Mouse (Mus musculus) myocyte (in vitro differentiated cells): ENCODE data around the gene Gng2. TPM values are rescaled to one million over a fixed set of nuclear protein-coding genes. Genes with fewer than 3 reads are reported as not detected.
A peak's percentile ranks its signal among the peaks of the same experiment; 100 is the strongest.

Source experiments
- H3K27me3 ChIP-seq: one replicate; pipeline ENCODE4 v1.6.1; 2011; ENCODE audit not compliant: control insufficient read depth, insufficient read depth, insufficient read length
- H3K36me3 ChIP-seq: one replicate; pipeline ENCODE4 v1.6.1; 2011; ENCODE audit not compliant: control insufficient read depth, insufficient read depth
- H3K4me2 ChIP-seq: one replicate; pipeline ENCODE4 v1.6.1; 2011; ENCODE audit warnings: low read depth, control low read depth
- H3K4me3 ChIP-seq: one replicate; pipeline ENCODE4 v1.5.1; 2011; ENCODE audit warnings: mild to moderate bottlenecking, control low read depth, moderate library complexity
- H3K79me2 ChIP-seq: one replicate; pipeline ENCODE4 v1.6.1; 2011; ENCODE audit not compliant: control insufficient read depth, insufficient read depth
- H3ac ChIP-seq: one replicate; pipeline ENCODE4 v1.6.1; 2011; ENCODE audit not compliant: control insufficient read depth, insufficient read length
- CEBPB ChIP-seq: IDR thresholded peaks from 2 replicates; pipeline ENCODE4 v1.6.1; 2011; ENCODE audit warnings: mild to moderate bottlenecking, moderate library complexity; ENCODE audit not compliant: poor library complexity, insufficient read depth, severe bottlenecking
- E2F4 ChIP-seq: IDR thresholded peaks from one replicate; pipeline ENCODE4 v1.6.1; 2011; ENCODE audit warnings: mild to moderate bottlenecking, control low read depth, moderate library complexity; ENCODE audit not compliant: insufficient read depth
- MAX ChIP-seq: IDR thresholded peaks from one replicate; pipeline ENCODE4 v1.6.1; 2011; ENCODE audit warnings: low read depth, mild to moderate bottlenecking, control low read depth
- MYOD1 ChIP-seq, 3 experiments: IDR thresholded peaks; one replicate each; pipeline ENCODE4 v1.6.1; 2011; ENCODE audit warnings: control low read depth in 2 of 3, low read depth in 2 of 3, mild to moderate bottlenecking in 2 of 3, moderate library complexity in 1 of 3; ENCODE audit not compliant: insufficient read length in 2 of 3, control insufficient read depth in 1 of 3
- MYOG ChIP-seq, 3 experiments: IDR thresholded peaks; one replicate each; pipeline ENCODE4 v1.6.1; 2011; ENCODE audit warnings: control low read depth in 2 of 3, low read depth in 2 of 3, mild to moderate bottlenecking in 2 of 3; ENCODE audit not compliant: insufficient read length in 2 of 3, control insufficient read depth in 1 of 3, insufficient read depth in 1 of 3
- POLR2A ChIP-seq: IDR thresholded peaks from one replicate; pipeline ENCODE4 v1.6.1; 2011; ENCODE audit warnings: low read depth, mild to moderate bottlenecking, control low read depth, moderate library complexity; ENCODE audit not compliant: insufficient read length
- POLR2AphosphoS2 ChIP-seq: IDR thresholded peaks from one replicate; pipeline ENCODE4 v1.6.1; 2011; ENCODE audit warnings: low read depth, control low read depth; ENCODE audit not compliant: insufficient read length
- REST ChIP-seq: IDR thresholded peaks from one replicate; pipeline ENCODE4 v1.6.1; 2011; ENCODE audit warnings: mild to moderate bottlenecking, control low read depth, moderate library complexity; ENCODE audit not compliant: insufficient read depth, insufficient read length
- SRF ChIP-seq: IDR thresholded peaks from one replicate; pipeline ENCODE4 v1.6.1; 2011; ENCODE audit warnings: low read depth; ENCODE audit not compliant: control insufficient read depth, insufficient read length
- TCF12 ChIP-seq: IDR thresholded peaks from one replicate; pipeline ENCODE4 v1.6.1; 2011; ENCODE audit warnings: mild to moderate bottlenecking, control low read depth; ENCODE audit not compliant: poor library complexity, insufficient read depth, severe bottlenecking
- TCF3 ChIP-seq: IDR thresholded peaks from one replicate; pipeline ENCODE4 v1.6.1; 2011; ENCODE audit warnings: low read depth, control low read depth; ENCODE audit not compliant: insufficient read length
- USF1 ChIP-seq: IDR thresholded peaks from one replicate; pipeline ENCODE4 v1.6.1; 2011; ENCODE audit warnings: low read depth, mild to moderate bottlenecking, control low read depth, moderate library complexity
- polyA plus RNA-seq: library from polyadenylated mRNA; unstranded; fragments of >200 nt; fragmentation: generic; extraction: Trizol; gene quantifications from one replicate; pipeline ENCODE4 v1.2.1, GENCODE M21; 2012; ENCODE audit warnings: missing spikeins

The Gng2 gene
- 5.0 TPM for polyA plus RNA-seq

GRCm38 (mm10) chr14:19977271-19978024, at the start of gene Gng2:
Gene Gng2 (minus strand): TSS chr14:19977627.
- Histone ChIP-seq H3ac (no peak within 1 kb of the TSS), H3K4me3 (peak within 1 kb of the TSS; percentile 10), H3K79me2 (no peaks in the 10 kb centered on the region), H3K27me3 (no peaks in the 10 kb centered on the region), H3K36me3 (no peaks in the 10 kb centered on the region), H3K4me2 (peak within 1 kb of the TSS; percentile 80)
- TF ChIP-seq CEBPB, result no peak
- TF ChIP-seq MYOD1 (IDR thresholded peaks at IDR 0.05; ENCODE audit: control insufficient read depth in 1 of 3, insufficient read length in 2 of 3, low read depth in 2 of 3), result no peak
- no peak for TF ChIP-seq POLR2AphosphoS2
- no peak for TF ChIP-seq TCF3
- no peak for TF ChIP-seq MAX
- TF ChIP-seq SRF, result no peak
- no peak for TF ChIP-seq TCF12
- TF ChIP-seq POLR2A, result no peak
- TF ChIP-seq USF1, result no peak
- TF ChIP-seq REST, result no peak
- no peak for TF ChIP-seq E2F4
- TF ChIP-seq MYOG (IDR thresholded peaks at IDR 0.05; ENCODE audit: control insufficient read depth in 1 of 3, insufficient read depth in 1 of 3, insufficient read length in 2 of 3, low read depth in 2 of 3), result no peak

GRCm38 (mm10) chr14:20024888-20025719, 47.7 kb upstream of the Gng2 start:
- Histone ChIP-seq H3ac (no peak overlapping the region), H3K36me3 (no peaks in the 10 kb centered on the region), H3K79me2 (no peaks in the 10 kb centered on the region), H3K4me3 (no peak overlapping the region), H3K27me3 (no peaks in the 10 kb centered on the region), H3K4me2 (no peak overlapping the region)
- TF ChIP-seq REST, result no peak
- no peak for TF ChIP-seq SRF
- TF ChIP-seq MYOG (IDR thresholded peaks at IDR 0.05; ENCODE audit: control insufficient read depth in 1 of 3, insufficient read depth in 1 of 3, insufficient read length in 2 of 3, low read depth in 2 of 3), result no peak
- TF ChIP-seq E2F4, result no peak
- no peak for TF ChIP-seq TCF12
- TF ChIP-seq MYOD1 (IDR thresholded peaks at IDR 0.05; ENCODE audit: control insufficient read depth in 1 of 3, insufficient read length in 2 of 3, low read depth in 2 of 3), result no peak
- no peak for TF ChIP-seq MAX
- TF ChIP-seq POLR2A, result no peak
- TF ChIP-seq CEBPB, result no peak
- TF ChIP-seq TCF3, result no peak

- Histone ChIP-seq H3K36me3 (no peaks in the 10 kb centered on the region), H3ac (no peak overlapping the region), H3K4me2 (no peak overlapping the region), H3K4me3 (no peak overlapping the region), H3K79me2 (no peaks in the 10 kb centered on the region), H3K27me3 (no peaks in the 10 kb centered on the region)
- TF ChIP-seq TCF12 (no peak), POLR2AphosphoS2 (no peak), MYOD1 (IDR thresholded peaks at IDR 0.05; ENCODE audit: control insufficient read depth in 1 of 3, insufficient read length in 2 of 3, low read depth in 2 of 3) (no peak), REST (no peak)
Observed at GRCm38 (mm10) chr14:20023939-20024338, 46.5 kb upstream of the Gng2 start.

- Histone ChIP-seq H3ac (no peak overlapping the region), H3K27me3 (no peaks in the 10 kb centered on the region), H3K4me2 (no peak overlapping the region), H3K79me2 (no peaks in the 10 kb centered on the region), H3K4me3 (no peak overlapping the region), H3K36me3 (no peaks in the 10 kb centered on the region)
- TF ChIP-seq TCF3, result no peak
Observed at GRCm38 (mm10) chr14:20019486-20019885, 42.1 kb upstream of the Gng2 start.
